Mouse (Mus musculus): Measurements from ENCODE around the gene Hoxd12.

DNA sequence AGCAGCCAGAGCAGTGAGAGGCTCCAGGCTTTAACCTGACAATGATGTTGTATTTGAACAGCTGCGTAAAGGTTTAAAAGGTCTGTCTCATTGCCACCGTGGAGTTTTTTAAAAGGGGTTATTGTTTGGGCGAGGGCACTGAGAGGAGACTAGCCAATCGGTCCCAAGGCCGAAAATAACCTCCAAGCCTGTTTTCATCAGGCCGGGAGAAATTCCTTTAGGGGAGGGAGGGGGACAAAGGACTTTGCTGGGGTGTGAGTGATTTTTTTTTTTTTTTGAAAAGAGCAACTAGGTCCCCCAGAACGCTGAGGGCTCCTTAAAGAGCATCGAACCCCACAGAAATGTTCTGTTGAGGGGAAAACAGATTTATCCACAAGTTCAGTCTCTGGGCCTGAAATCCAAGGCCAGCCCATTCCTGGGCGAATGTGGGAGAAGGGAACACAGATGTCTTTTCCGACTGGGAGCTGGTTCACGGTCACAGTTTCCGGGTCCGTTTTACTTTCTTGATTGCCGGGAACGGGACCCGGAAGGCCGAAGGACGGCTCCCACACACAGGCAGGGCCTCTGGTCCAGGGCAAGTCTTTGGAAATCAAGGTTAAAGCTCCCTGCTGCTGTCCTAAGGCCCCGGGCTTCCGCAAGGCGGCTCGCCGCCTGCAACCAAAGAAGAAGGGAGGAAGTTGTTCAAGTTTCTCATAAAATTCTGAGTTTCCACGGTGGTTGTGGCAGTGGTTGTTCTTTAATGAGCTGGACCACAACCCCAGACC lies 14.9 kb downstream of the Hoxd12 start:
- TF ChIP-seq POLR2A (IDR thresholded peaks at IDR 0.05; ENCODE audit: low read depth, low read length) (no peak), CTCF (IDR thresholded peaks at IDR 0.05; ENCODE audit: extremely low read depth, insufficient read depth, insufficient read length, insufficient replicate concordance) (no peak)
